ENCODE assay signal across 19 mouse cellular contexts in genomic region chr11:84383891-84384290, GRCm38 (mm10).
DNase-seq lines count a peak whose midpoint lies in the region; ATAC-seq and TF ChIP-seq lines count a peak whose summit lies in the region.
"Had no signal": no experiment of that assay in that cellular context is flagged by ENCODE, and none has a peak within 500 bp of the region (broad histone marks: within the 10 kb centered on the region; RNA-seq: fewer than 3 reads in every experiment).

No protein-coding gene starts in this region.

- intact Hi-C loops in heart, postnatal 10 days (cut with DNase I) = no loop called here

- TF ChIP-seq CTCF in midbrain, postnatal 0 days (IDR thresholded peaks at IDR 0.05) = no peak

- no peak overlapping the region for H3K9ac ChIP-seq in midbrain, embryonic 13.5 days (replicated peaks)
- no peak overlapping the region for H3K9ac ChIP-seq in midbrain, postnatal 0 days (replicated peaks; ENCODE audit: low read length, poor library complexity, severe bottlenecking)
- no peak overlapping the region for H3K9ac ChIP-seq in hindbrain, embryonic 14.5 days
- H3K9ac ChIP-seq: forebrain, embryonic 15.5 days; limb, embryonic 12.5 days; liver, embryonic 12.5 days had no signal

- no peak overlapping the region for H3K4me3 ChIP-seq in midbrain, embryonic 13.5 days (replicated peaks)
- no peak overlapping the region for H3K4me3 ChIP-seq in midbrain, postnatal 0 days (ENCODE audit: low read depth, low read length)
- H3K4me3 ChIP-seq in hindbrain, embryonic 14.5 days (replicated peaks; ENCODE audit: low read length) = no peak overlapping the region
- H3K4me3 ChIP-seq: forebrain, embryonic 15.5 days; heart, embryonic 10.5 days; limb, embryonic 12.5 days; liver, embryonic 12.5 days; megakaryocyte, embryonic 14.5 days had no signal

- peaks cover 29% of the 10 kb centered on the region for H3K4me1 ChIP-seq in midbrain, embryonic 13.5 days (replicated peaks)
- H3K4me1 ChIP-seq in midbrain, postnatal 0 days (ENCODE audit: insufficient read depth, low read length) = no peaks in the 10 kb centered on the region
- peaks cover 10% of the 10 kb centered on the region for H3K4me1 ChIP-seq in hindbrain, embryonic 14.5 days (replicated peaks; ENCODE audit: control insufficient read depth, insufficient read depth, low read length)
- H3K4me1 ChIP-seq: limb, embryonic 12.5 days; liver, embryonic 12.5 days; megakaryocyte, embryonic 14.5 days had no signal

- no peaks in the 10 kb centered on the region for H3K27me3 ChIP-seq in midbrain, embryonic 13.5 days
- no peaks in the 10 kb centered on the region for H3K27me3 ChIP-seq in midbrain, postnatal 0 days (ENCODE audit: insufficient read depth, low read length)
- no peaks in the 10 kb centered on the region for H3K27me3 ChIP-seq in hindbrain, embryonic 14.5 days (ENCODE audit: control insufficient read depth, insufficient read depth, low read length)
- H3K27me3 ChIP-seq: forebrain, embryonic 15.5 days; limb, embryonic 12.5 days; liver, embryonic 12.5 days; megakaryocyte, embryonic 14.5 days had no signal

- peak; percentile 52 for DNase-seq in heart, adult 11 months
- DNase-seq in heart, postnatal 10 days = no peak
- DNase-seq in midbrain, postnatal 0 days (ENCODE audit: low spot score) = no peak
- DNase-seq in hindbrain, embryonic 14.5 days (ENCODE audit: low spot score) = no peak
- DNase-seq in retina, postnatal 1 day = peak; percentile 76
- DNase-seq: adrenal gland, postnatal 10 days; cerebellum, adult 11 months; cerebellum, postnatal 10 days; kidney, adult 18-20 months; lung, adult 2 months; thymus, postnatal 14 days had no signal

- H3K4me2 ChIP-seq in midbrain, embryonic 13.5 days (replicated peaks) = no peak overlapping the region
- no peak overlapping the region for H3K4me2 ChIP-seq in midbrain, postnatal 0 days (ENCODE audit: low read depth, low read length, poor library complexity, severe bottlenecking)
- H3K4me2 ChIP-seq in hindbrain, embryonic 14.5 days (replicated peaks) = no peak overlapping the region
- H3K4me2 ChIP-seq: forebrain, embryonic 15.5 days; limb, embryonic 12.5 days; liver, embryonic 12.5 days had no signal

- WGBS in midbrain, embryonic 13.5 days = 65% methylated on average over 6 of the region's 6 CpGs
- 76% methylated on average over 6 of the region's 6 CpGs for WGBS in midbrain, postnatal 0 days
- 35% methylated on average over 6 of the region's 6 CpGs for WGBS in hindbrain, embryonic 14.5 days

- H3K9me3 ChIP-seq in midbrain, embryonic 13.5 days = no peaks in the 10 kb centered on the region
- no peaks in the 10 kb centered on the region for H3K9me3 ChIP-seq in midbrain, postnatal 0 days (ENCODE audit: low read length)
- no peaks in the 10 kb centered on the region for H3K9me3 ChIP-seq in hindbrain, embryonic 14.5 days (ENCODE audit: control insufficient read depth, low read length)
- H3K9me3 ChIP-seq: forebrain, embryonic 15.5 days; heart, embryonic 10.5 days; limb, embryonic 12.5 days; liver, embryonic 12.5 days; megakaryocyte, embryonic 14.5 days had no signal

- peaks cover 10% of the 10 kb centered on the region; the same call in 1 of the 2 replicates for H3K36me3 ChIP-seq in midbrain, embryonic 13.5 days
- H3K36me3 ChIP-seq in midbrain, postnatal 0 days (ENCODE audit: insufficient read depth, low read length) = peaks cover 17% of the 10 kb centered on the region
- H3K36me3 ChIP-seq in hindbrain, embryonic 14.5 days (replicated peaks; ENCODE audit: control insufficient read depth, insufficient read depth) = peaks cover 18% of the 10 kb centered on the region
- H3K36me3 ChIP-seq: forebrain, embryonic 15.5 days had no signal

- 0 out of 2 replicates have a peak overlapping the region, but pooled peaks have one; percentile 0 for H3K27ac ChIP-seq in midbrain, embryonic 13.5 days
- no peak overlapping the region for H3K27ac ChIP-seq in midbrain, postnatal 0 days (ENCODE audit: low read depth, low read length)
- peak overlapping the region; percentile 81 for H3K27ac ChIP-seq in hindbrain, embryonic 14.5 days
- H3K27ac ChIP-seq: forebrain, embryonic 15.5 days; heart, embryonic 10.5 days; limb, embryonic 12.5 days; liver, embryonic 12.5 days had no signal

- ATAC-seq in midbrain, embryonic 13.5 days = no peak
- no peak for ATAC-seq in midbrain, postnatal 0 days (ENCODE audit: low FRiP score)
- no peak for ATAC-seq in hindbrain, embryonic 14.5 days (ENCODE audit: low FRiP score)
- ATAC-seq in CD4-positive, CD25-positive, alpha-beta regulatory T cell, adult 4 months = no peak
- ATAC-seq: activated CD4-positive, CD25-positive, alpha-beta regulatory T cell, adult 4 months; forebrain, embryonic 15.5 days; liver, embryonic 12.5 days had no signal

Comparison
In these comparisons a context has a peak if more than half of its experiments do, and no peak if none do; other contexts are left out.
1. DNase-seq: peak in heart, adult 11 months (single experiment) and retina, postnatal 1 day (single experiment); none in heart, postnatal 10 days (0 of 2), midbrain, postnatal 0 days (single experiment) and hindbrain, embryonic 14.5 days (single experiment).